Mouse (Mus musculus) yolk sac, embryonic 10.5 days (tissue): ENCODE measurements around the gene Gm21293.
"Not testable (repeated sequence)": the region's sequence is repeated elsewhere in the genome, so short reads cannot be mapped to it uniquely, and the experiment has no call there.

Source experiments
- DNase-seq: peaks from one replicate; pipeline ENCODE4 v3.0.0-alpha.2; 2017; ENCODE audit warnings: low spot score

The Gm21293 gene

GRCm38 (mm10) chr10:104142687-104143086 is at the start of gene Gm21293:
Gm21293 (plus strand) TSS chr10:104142987.
- DNase-seq: not testable (repeated sequence)

- DNase-seq: no peak
These were observed 32.7 kb upstream of the Gm21293 start for GRCm38 (mm10) chr10:104110044-104110443.

GRCm38 (mm10) chr10:104118312-104118711 is 24.5 kb upstream of the Gm21293 start:
- DNase-seq: no peak

GRCm38 (mm10) chr10:104151197-104151596 is 8.4 kb downstream of the Gm21293 start, which contains the start of gene Gm6763:
Gm6763 (plus strand) TSS chr10:104151497.
- not testable (repeated sequence) for DNase-seq

- DNase-seq: not testable (repeated sequence)
These were observed 16.9 kb downstream of the Gm21293 start, which contains the start of gene Gm8764 for GRCm38 (mm10) chr10:104159706-104160105. Gm8764 (plus strand) TSS chr10:104160006.

- DNase-seq: not testable (repeated sequence)
These were observed 25.4 kb downstream of the Gm21293 start, which contains the start of gene Gm21304 for GRCm38 (mm10) chr10:104168215-104168614. Gm21304 (plus strand) TSS chr10:104168515.

- DNase-seq: not testable (repeated sequence)
These were observed 33.9 kb downstream of the Gm21293 start, which contains the start of gene Gm21312 for GRCm38 (mm10) chr10:104176724-104177123. Gm21312 (plus strand) TSS chr10:104177024.

- not testable (repeated sequence) for DNase-seq
These were observed 42.4 kb downstream of the Gm21293 start, which contains the start of gene Gm20765 for GRCm38 (mm10) chr10:104185233-104185632. Gm20765 (plus strand) TSS chr10:104185533.

GRCm38 (mm10) chr10:104193742-104194141 is 51.0 kb downstream of the Gm21293 start, which contains the start of gene Gm4340:
Gm4340 (plus strand) TSS chr10:104194042.
- not testable (repeated sequence) for DNase-seq
